Mouse (Mus musculus): ENCODE data around the gene Igsf23.
"Not testable (repeated sequence)": the region's sequence is repeated elsewhere in the genome, so short reads cannot be mapped to it uniquely, and the experiment has no call there.

Gene Igsf23

GRCm38 (mm10) chr7:19950589-19950988, at the start of gene Igsf23:
Gene Igsf23 (minus strand): TSS chr7:19950756.
- no peak for DNase-seq (ENCODE audit: low spot score)

- DNase-seq (ENCODE audit: low spot score): not testable (repeated sequence)
Observed at GRCm38 (mm10) chr7:19996721-19997120, 46.2 kb upstream of the Igsf23 start.

- not testable (repeated sequence) for DNase-seq (ENCODE audit: low spot score)
Observed at GRCm38 (mm10) chr7:19991165-19991564, 40.6 kb upstream of the Igsf23 start, which contains the start of gene Nlrp9b. Gene Nlrp9b (plus strand): TSS chr7:19991465.

- DNase-seq (ENCODE audit: low spot score): no peak
Observed at GRCm38 (mm10) chr7:19971516-19971915, 21.0 kb upstream of the Igsf23 start.

- no peak for DNase-seq (ENCODE audit: low spot score)
Observed at GRCm38 (mm10) chr7:19970196-19970595, 19.6 kb upstream of the Igsf23 start.

GRCm38 (mm10) chr7:19969541-19970090, 19.1 kb upstream of the Igsf23 start:
- DNase-seq (ENCODE audit: low spot score): no peak

GRCm38 (mm10) chr7:19969106-19969505, 18.6 kb upstream of the Igsf23 start:
- no peak for DNase-seq (ENCODE audit: low spot score)

GRCm38 (mm10) chr7:19964985-19965579, 14.5 kb upstream of the Igsf23 start, which contains the start of gene Ceacam20:
Gene Ceacam20 (plus strand): TSS chr7:19965412.
- DNase-seq (ENCODE audit: low spot score): no peak

- no peak for DNase-seq (ENCODE audit: low spot score)
Observed at GRCm38 (mm10) chr7:19962423-19962822, 11.9 kb upstream of the Igsf23 start.

GRCm38 (mm10) chr7:19956341-19956781, 5.8 kb upstream of the Igsf23 start:
- peak; percentile 86 for DNase-seq (ENCODE audit: low spot score)

- DNase-seq (ENCODE audit: low spot score): no peak
Observed at GRCm38 (mm10) chr7:19955861-19956260, 5.3 kb upstream of the Igsf23 start.

- DNase-seq (ENCODE audit: low spot score): no peak
Observed at GRCm38 (mm10) chr7:19953054-19953453, 2.5 kb upstream of the Igsf23 start.

GRCm38 (mm10) chr7:19952320-19952986, 1.9 kb upstream of the Igsf23 start:
- no peak for DNase-seq (ENCODE audit: low spot score)

GRCm38 (mm10) chr7:19949996-19950395, 560 bp downstream of the Igsf23 start:
- no peak for DNase-seq (ENCODE audit: low spot score)

GRCm38 (mm10) chr7:19948956-19949355, 1.6 kb downstream of the Igsf23 start:
- no peak for DNase-seq (ENCODE audit: low spot score)

GRCm38 (mm10) chr7:19945821-19946515, 4.6 kb downstream of the Igsf23 start:
- no peak for DNase-seq (ENCODE audit: low spot score)

GRCm38 (mm10) chr7:19945201-19945600, 5.4 kb downstream of the Igsf23 start:
- no peak for DNase-seq (ENCODE audit: low spot score)

- no peak for DNase-seq (ENCODE audit: low spot score)
Observed at GRCm38 (mm10) chr7:19944709-19945108, 5.8 kb downstream of the Igsf23 start.

GRCm38 (mm10) chr7:19940256-19940655, 10.3 kb downstream of the Igsf23 start:
- DNase-seq (ENCODE audit: low spot score): no peak

- peak; percentile 54 for DNase-seq (ENCODE audit: low spot score)
Observed at GRCm38 (mm10) chr7:19939555-19940235, 10.9 kb downstream of the Igsf23 start.

- no peak for DNase-seq (ENCODE audit: low spot score)
Observed at GRCm38 (mm10) chr7:19937229-19937821, 13.2 kb downstream of the Igsf23 start.

GRCm38 (mm10) chr7:19935961-19936360, 14.6 kb downstream of the Igsf23 start:
- no peak for DNase-seq (ENCODE audit: low spot score)

Data from urinary bladder, postnatal 10 days (tissue).